Mouse (Mus musculus) erythroblast, adult 5-6 weeks (primary cell): ENCODE data around the gene Bglap2. TPM values are rescaled to one million over a fixed set of nuclear protein-coding genes. Genes with fewer than 3 reads are reported as not detected.
"Not testable (repeated sequence)": the region's sequence is repeated elsewhere in the genome, so short reads cannot be mapped to it uniquely, and the experiment has no call there.

Source experiments
- ATAC-seq: replicated peaks from 2 replicates; pipeline ENCODE4 v1.8.0; 2016; ENCODE audit warnings: moderate number of reproducible peaks, mild to moderate bottlenecking, moderate TSS enrichment, inconsistent platforms; ENCODE audit not compliant: poor library complexity, low FRiP score, severe bottlenecking
- total RNA-seq, 2 experiments: library from RNA; stranded (forward) in 1 of 2; stranded (reverse) in 1 of 2; fragments of 150-400 nt in 1 of 2; fragments of 200-764, 138-1000 nt in 1 of 2; gene quantifications; 2 replicates each; pipeline versions ENCODE4 v1.2.3 to v1.2.4; 2015 to 2017; ENCODE audit warnings: low replicate concordance in 2 of 2

Gene Bglap2
- total RNA-seq (2015; ENCODE audit: low replicate concordance) (not detected in 2 replicates), total RNA-seq (2017; ENCODE audit: low replicate concordance) (not detected in 2 replicates)

- ATAC-seq: not testable (repeated sequence)
These were observed at the start of gene Bglap2 for GRCm38 (mm10) chr3:88378599-88378998. Gene Bglap2, minus strand, starts transcription at chr3:88378699.

GRCm38 (mm10) chr3:88427342-88427905 is 48.9 kb upstream of the Bglap2 start:
- ATAC-seq: no peak

GRCm38 (mm10) chr3:88425708-88426420 is 47.4 kb upstream of the Bglap2 start:
- ATAC-seq: no peak

- ATAC-seq: no peak
These were observed 46.8 kb upstream of the Bglap2 start for GRCm38 (mm10) chr3:88425330-88425689.

GRCm38 (mm10) chr3:88424605-88425329 is 46.3 kb upstream of the Bglap2 start, which contains the start of gene Slc25a44:
Gene Slc25a44, minus strand, starts transcription at chr3:88425139.
- ATAC-seq: peak; percentile 90

GRCm38 (mm10) chr3:88422020-88422720 is 43.7 kb upstream of the Bglap2 start:
- ATAC-seq: peak; percentile 74

- ATAC-seq: no peak
These were observed 42.3 kb upstream of the Bglap2 start for GRCm38 (mm10) chr3:88420771-88421170.

GRCm38 (mm10) chr3:88418016-88418415 is 39.5 kb upstream of the Bglap2 start:
- no peak for ATAC-seq

GRCm38 (mm10) chr3:88415668-88416067 is 37.2 kb upstream of the Bglap2 start:
- ATAC-seq: 0 out of 2 replicates have a peak, but pooled peaks have one; percentile 16

GRCm38 (mm10) chr3:88412636-88413035 is 34.1 kb upstream of the Bglap2 start:
- no peak for ATAC-seq

GRCm38 (mm10) chr3:88411681-88412080 is 33.2 kb upstream of the Bglap2 start:
- peak; percentile 68 for ATAC-seq

GRCm38 (mm10) chr3:88410645-88411031 is 32.1 kb upstream of the Bglap2 start:
- no peak for ATAC-seq

- ATAC-seq: peak; percentile 82
These were observed 31.5 kb upstream of the Bglap2 start, which contains the start of gene Pmf1 for GRCm38 (mm10) chr3:88409741-88410644. Gene Pmf1, minus strand, starts transcription at chr3:88410331.

GRCm38 (mm10) chr3:88408953-88409352 is 30.5 kb upstream of the Bglap2 start:
- ATAC-seq: no peak

- no peak for ATAC-seq
These were observed 29.0 kb upstream of the Bglap2 start for GRCm38 (mm10) chr3:88407529-88407928.

- peak; percentile 37; the same call in 1 of the 2 replicates for ATAC-seq
These were observed 28.6 kb upstream of the Bglap2 start for GRCm38 (mm10) chr3:88407090-88407489.

GRCm38 (mm10) chr3:88403522-88404230 is 25.2 kb upstream of the Bglap2 start:
- ATAC-seq: no peak

- ATAC-seq: no peak
These were observed 20.2 kb upstream of the Bglap2 start for GRCm38 (mm10) chr3:88398666-88399065.
